Mouse (Mus musculus): ENCODE results near the gene Tmem117. TPM values are rescaled to one million over a fixed set of nuclear protein-coding genes. Genes with fewer than 3 reads are reported as not detected.

Tmem117 gene
- total and polyA plus RNA-seq, 2 experiments from 2014 or later = 11.6 to 13.8 TPM

DNA sequence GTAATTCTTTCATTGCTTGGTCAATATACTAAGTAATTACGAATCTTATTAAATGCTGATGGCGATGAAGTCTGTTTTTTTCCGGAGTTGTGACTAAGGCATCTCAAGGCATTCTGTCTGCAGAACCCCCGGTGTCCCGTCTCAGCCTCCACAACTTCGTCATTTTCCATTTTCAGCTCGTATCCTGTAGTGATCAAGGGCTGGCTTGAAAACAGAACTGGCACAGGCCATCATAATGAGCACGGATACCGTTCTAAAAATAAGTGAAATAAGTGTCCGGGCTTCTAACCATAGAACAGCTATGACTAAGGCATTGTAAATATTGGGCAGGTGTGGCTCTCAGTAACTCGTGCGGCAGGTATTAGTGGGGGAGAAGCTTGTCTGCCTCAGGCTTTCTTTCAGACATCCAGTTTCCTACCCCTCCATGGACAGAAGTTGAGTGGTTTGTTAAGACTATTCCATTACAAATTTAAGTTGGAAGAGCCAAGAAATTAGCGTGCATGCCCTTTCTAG is 26.8 kb downstream of the Tmem117 start:
- no peak for DNase-seq
- 87% methylated on average over 13 of the region's 13 CpGs for WGBS
- H3K27ac ChIP-seq (ENCODE audit: low read depth, low read length) = no peak overlapping the region
- TF ChIP-seq CTCF (IDR thresholded peaks at IDR 0.05; ENCODE audit: low read depth) = no peak
- H3K9ac ChIP-seq = no peak overlapping the region
- no peaks in the 10 kb centered on the region for H3K9me3 ChIP-seq (ENCODE audit: low read length)
- H3K36me3 ChIP-seq (ENCODE audit: insufficient read depth) = no peaks in the 10 kb centered on the region
- no peak for ATAC-seq
- H3K27me3 ChIP-seq (ENCODE audit: insufficient read depth, low read length) = no peaks in the 10 kb centered on the region
- peaks cover 20% of the 10 kb centered on the region for H3K4me1 ChIP-seq (ENCODE audit: insufficient read depth)
- H3K4me3 ChIP-seq (ENCODE audit: low read depth, low read length) = no peak overlapping the region
- no peak overlapping the region for H3K4me2 ChIP-seq (ENCODE audit: low read depth)

DNA sequence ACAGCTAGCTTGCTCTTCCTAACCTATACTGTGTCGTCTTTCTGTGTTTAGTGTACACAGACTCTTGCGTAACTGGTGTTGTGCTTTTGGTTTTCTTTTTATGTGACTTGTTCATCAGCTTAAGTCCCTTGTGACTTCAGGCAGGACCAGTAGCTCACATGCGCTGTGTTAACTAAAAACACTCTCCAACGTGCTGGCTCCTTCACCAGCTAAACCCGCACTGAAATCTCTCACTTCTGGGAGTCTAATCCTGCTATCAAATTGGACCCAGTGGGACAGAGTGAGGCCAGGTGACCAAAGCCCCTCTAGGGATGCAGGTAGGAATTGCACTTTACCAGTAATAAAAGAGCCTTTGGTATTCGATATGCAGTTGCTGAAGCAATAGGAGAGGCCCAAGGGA is 28.9 kb downstream of the Tmem117 start:
- Histone ChIP-seq H3K4me3 (ENCODE audit: low read depth, low read length) (no peak overlapping the region), H3K4me1 (ENCODE audit: insufficient read depth) (peaks cover 10% of the 10 kb centered on the region; the same call in 1 of the 2 replicates), H3K27me3 (ENCODE audit: insufficient read depth, low read length) (no peaks in the 10 kb centered on the region), H3K9me3 (ENCODE audit: low read length) (no peaks in the 10 kb centered on the region), H3K27ac (ENCODE audit: low read depth, low read length) (no peak overlapping the region), H3K4me2 (ENCODE audit: low read depth) (no peak overlapping the region), H3K9ac (no peak overlapping the region), H3K36me3 (ENCODE audit: insufficient read depth) (no peaks in the 10 kb centered on the region)
- ATAC-seq (no peak), DNase-seq (no peak)
- TF ChIP-seq CTCF (IDR thresholded peaks at IDR 0.05; ENCODE audit: low read depth) = no peak
- 78% methylated on average over 6 of the region's 6 CpGs for WGBS

DNA sequence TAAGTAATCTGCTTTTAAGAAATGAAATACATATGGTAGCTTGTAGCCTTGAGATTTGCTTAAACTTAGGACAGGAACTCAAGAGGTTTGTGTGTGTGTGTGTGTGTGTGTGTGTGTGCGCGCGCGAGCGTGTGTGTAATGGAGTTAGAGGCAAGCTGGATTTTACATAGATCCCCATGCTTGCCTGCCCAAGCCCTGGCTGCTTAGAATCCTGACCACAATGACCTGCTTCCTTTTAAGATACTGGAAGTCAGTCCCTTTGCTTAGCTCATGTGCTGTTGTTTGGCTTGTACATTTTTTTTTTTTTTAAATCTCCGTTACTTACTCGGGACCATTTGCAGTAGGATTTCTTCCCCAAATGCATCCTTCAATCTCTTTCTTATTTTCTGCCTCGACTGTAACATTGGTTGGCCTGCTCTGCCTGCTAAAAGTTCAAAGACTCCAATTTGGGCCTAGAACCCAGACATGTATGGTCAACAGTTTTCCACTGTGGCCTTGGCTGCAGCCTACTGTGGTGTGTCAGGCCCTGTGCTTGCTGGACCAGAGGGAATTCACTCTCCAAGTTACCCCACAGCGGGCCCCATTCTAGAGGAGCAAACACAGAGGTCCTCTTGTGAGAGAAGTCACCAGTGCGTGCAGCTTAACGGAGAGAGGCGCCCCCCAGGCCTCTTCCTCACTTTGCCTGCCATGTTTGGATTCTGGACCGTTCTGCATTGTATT is 29.5 kb downstream of the Tmem117 start:
- Histone ChIP-seq H3K4me1 (ENCODE audit: insufficient read depth) (peaks cover 10% of the 10 kb centered on the region; the same call in 1 of the 2 replicates), H3K9me3 (ENCODE audit: low read length) (no peaks in the 10 kb centered on the region), H3K4me2 (ENCODE audit: low read depth) (no peak overlapping the region), H3K4me3 (ENCODE audit: low read depth, low read length) (no peak overlapping the region), H3K27ac (ENCODE audit: low read depth, low read length) (no peak overlapping the region), H3K36me3 (ENCODE audit: insufficient read depth) (no peaks in the 10 kb centered on the region), H3K27me3 (ENCODE audit: insufficient read depth, low read length) (no peaks in the 10 kb centered on the region), H3K9ac (no peak overlapping the region)
- 65% methylated on average over 13 of the region's 13 CpGs for WGBS
- ATAC-seq = peak; percentile 8; the same call in 1 of the 2 replicates
- no peak for TF ChIP-seq CTCF (IDR thresholded peaks at IDR 0.05; ENCODE audit: low read depth)
- no peak for DNase-seq

DNA sequence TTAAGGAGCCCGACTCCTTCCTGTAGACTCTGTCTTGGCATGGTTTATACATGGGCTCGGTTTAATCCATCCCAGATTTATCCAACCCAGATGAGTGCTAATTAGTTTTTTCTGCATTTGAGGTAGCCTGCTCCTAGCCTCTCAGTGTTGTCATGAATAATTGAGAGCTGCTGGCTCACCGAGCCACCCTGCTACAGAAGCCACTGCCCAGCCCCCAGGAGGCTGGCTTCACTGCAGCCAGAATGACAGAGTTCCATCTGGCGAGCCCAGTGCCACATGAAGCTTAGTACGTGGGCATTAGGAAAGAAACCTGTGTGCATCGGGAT is 30.0 kb downstream of the Tmem117 start:
- Histone ChIP-seq H3K4me3 (ENCODE audit: low read depth, low read length) (no peak overlapping the region), H3K27ac (ENCODE audit: low read depth, low read length) (no peak overlapping the region), H3K36me3 (ENCODE audit: insufficient read depth) (no peaks in the 10 kb centered on the region), H3K27me3 (ENCODE audit: insufficient read depth, low read length) (no peaks in the 10 kb centered on the region), H3K9ac (no peak overlapping the region), H3K4me2 (ENCODE audit: low read depth) (no peak overlapping the region), H3K4me1 (ENCODE audit: insufficient read depth) (peaks cover 10% of the 10 kb centered on the region; the same call in 1 of the 2 replicates), H3K9me3 (ENCODE audit: low read length) (no peaks in the 10 kb centered on the region)
- ATAC-seq (peak; percentile 54), DNase-seq (no peak)
- TF ChIP-seq CTCF (IDR thresholded peaks at IDR 0.05; ENCODE audit: low read depth) = no peak
- 14% methylated on average over 6 of the region's 6 CpGs for WGBS

DNA sequence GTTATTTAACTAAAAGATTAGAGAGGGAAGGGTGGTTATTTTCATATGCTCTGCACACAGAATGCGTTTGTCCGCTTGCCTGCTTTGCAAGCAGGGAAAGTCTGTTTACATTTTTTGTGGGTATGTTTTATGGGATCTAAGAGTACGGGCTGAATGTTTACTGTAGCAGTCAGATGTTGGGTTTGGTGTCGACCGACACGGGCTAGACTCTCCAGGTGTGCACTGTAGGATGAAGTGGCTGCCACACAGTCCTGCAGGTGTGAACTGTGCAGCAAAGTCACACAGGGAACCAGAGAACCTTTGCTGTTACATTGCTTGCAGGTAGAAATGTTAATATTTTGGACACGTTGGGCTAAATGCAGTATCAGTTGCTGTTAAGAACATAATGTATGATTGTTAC is 31.9 kb downstream of the Tmem117 start:
- Histone ChIP-seq H3K36me3 (ENCODE audit: insufficient read depth) (no peaks in the 10 kb centered on the region), H3K4me3 (ENCODE audit: low read depth, low read length) (no peak overlapping the region), H3K27ac (ENCODE audit: low read depth, low read length) (no peak overlapping the region), H3K4me2 (ENCODE audit: low read depth) (no peak overlapping the region), H3K27me3 (ENCODE audit: insufficient read depth, low read length) (no peaks in the 10 kb centered on the region), H3K9ac (no peak overlapping the region), H3K4me1 (ENCODE audit: insufficient read depth) (peaks cover 10% of the 10 kb centered on the region; the same call in 1 of the 2 replicates), H3K9me3 (ENCODE audit: low read length) (no peaks in the 10 kb centered on the region)
- ATAC-seq (no peak), DNase-seq (no peak)
- 71% methylated on average over 7 of the region's 7 CpGs for WGBS
- TF ChIP-seq CTCF (IDR thresholded peaks at IDR 0.05; ENCODE audit: low read depth) = no peak

DNA sequence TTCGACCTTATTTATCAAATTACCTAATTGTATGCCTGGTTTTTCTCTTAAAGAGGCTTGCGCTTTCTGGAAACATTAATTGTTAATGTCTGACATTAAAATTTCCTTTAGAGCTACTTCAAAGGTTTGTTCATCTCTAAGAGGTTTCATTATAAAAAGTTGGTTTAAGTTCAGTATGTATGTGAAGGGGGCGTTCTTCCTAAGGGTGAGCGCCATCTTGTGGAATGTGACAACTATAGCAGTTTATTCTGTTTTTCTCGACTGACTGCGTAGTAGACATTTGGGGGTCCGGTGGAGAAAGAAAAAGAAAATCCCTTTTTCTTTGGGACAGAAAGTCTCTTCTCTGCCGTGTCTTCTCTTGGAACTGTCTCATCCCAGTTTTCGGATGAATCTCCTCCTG is 32.4 kb downstream of the Tmem117 start:
- no peak overlapping the region for H3K4me2 ChIP-seq (ENCODE audit: low read depth)
- no peaks in the 10 kb centered on the region for H3K36me3 ChIP-seq (ENCODE audit: insufficient read depth)
- peaks cover 10% of the 10 kb centered on the region; the same call in 1 of the 2 replicates for H3K4me1 ChIP-seq (ENCODE audit: insufficient read depth)
- H3K4me3 ChIP-seq (ENCODE audit: low read depth, low read length) = no peak overlapping the region
- TF ChIP-seq CTCF (IDR thresholded peaks at IDR 0.05; ENCODE audit: low read depth) = peak; percentile 79
- H3K27me3 ChIP-seq (ENCODE audit: insufficient read depth, low read length) = no peaks in the 10 kb centered on the region
- H3K27ac ChIP-seq (ENCODE audit: low read depth, low read length) = no peak overlapping the region
- H3K9me3 ChIP-seq (ENCODE audit: low read length) = no peaks in the 10 kb centered on the region
- no peak overlapping the region for H3K9ac ChIP-seq
- ATAC-seq = peak; percentile 38; the same call in 1 of the 2 replicates
- WGBS = 19% methylated on average over 9 of the region's 9 CpGs
- DNase-seq = peak; percentile 83

DNA sequence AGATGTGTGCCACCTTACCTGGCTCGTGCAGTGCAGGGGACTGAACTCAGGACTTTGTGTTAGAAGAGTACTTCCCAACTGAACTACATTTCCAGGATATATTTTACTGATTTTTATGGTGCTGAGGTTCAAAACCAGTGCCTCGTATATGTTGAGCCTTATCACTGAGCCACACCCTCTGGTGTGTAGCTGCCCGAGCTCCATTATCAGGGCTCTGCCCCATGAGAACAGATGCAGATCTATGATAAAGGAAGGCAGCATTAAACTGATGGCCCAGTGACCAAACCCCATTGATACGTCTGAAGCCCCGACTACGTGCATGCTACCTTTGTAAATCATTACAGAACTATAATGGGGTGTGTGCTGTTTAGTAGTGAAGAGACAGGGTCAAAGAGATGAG is 35.6 kb downstream of the Tmem117 start:
- DNase-seq = no peak
- no peak overlapping the region for H3K4me2 ChIP-seq (ENCODE audit: low read depth)

More for the DNA sequence above, 35.6 kb downstream of the Tmem117 start:
- TF ChIP-seq CTCF (IDR thresholded peaks at IDR 0.05; ENCODE audit: low read depth) = no peak
- Histone ChIP-seq H3K4me1 (ENCODE audit: insufficient read depth) (no peaks in the 10 kb centered on the region), H3K9me3 (ENCODE audit: low read length) (no peaks in the 10 kb centered on the region), H3K27me3 (ENCODE audit: insufficient read depth, low read length) (no peaks in the 10 kb centered on the region), H3K4me3 (ENCODE audit: low read depth, low read length) (no peak overlapping the region), H3K27ac (ENCODE audit: low read depth, low read length) (no peak overlapping the region), H3K36me3 (ENCODE audit: insufficient read depth) (no peaks in the 10 kb centered on the region), H3K9ac (no peak overlapping the region)
- WGBS = 91% methylated on average over 6 of the region's 6 CpGs
- no peak for ATAC-seq

All from forebrain, postnatal 0 days (tissue).